Mouse (Mus musculus) G1E-ER4 (cell line): ENCODE data around the gene Hinfp. TPM values are rescaled to one million over a fixed set of nuclear protein-coding genes. Genes with fewer than 3 reads are reported as not detected.

Experiments used
- GATA1 ChIP-seq: IDR thresholded peaks from one replicate; pipeline ENCODE4 v1.8.0; 2012; ENCODE audit warnings: low read length, inconsistent platforms
- polyA plus RNA-seq: library from polyadenylated mRNA; stranded (reverse); fragments of >175 nt; gene quantifications from 2 replicates; pipeline ENCODE4 v1.2.3, GENCODE M21; 2012

Gene Hinfp
- polyA plus RNA-seq, 1 experiment = 3.5 TPM

GRCm38 (mm10) chr9:44319105-44319886 lies 13.8 kb upstream of the Hinfp start:
- TF ChIP-seq GATA1 = no peak

DNA sequence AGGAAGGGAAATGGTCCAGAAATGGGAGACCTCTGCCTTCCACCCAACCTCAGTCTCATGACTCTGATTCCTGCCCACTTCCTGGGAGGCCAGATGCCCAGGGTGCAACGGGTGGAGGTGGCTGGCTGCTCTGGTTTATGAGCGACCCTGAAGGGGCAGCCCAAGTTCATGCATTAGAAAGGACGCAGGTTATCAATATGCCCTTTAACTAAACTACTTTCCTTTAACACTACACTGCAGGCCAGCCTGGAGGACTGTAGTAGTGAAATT lies 13.3 kb upstream of the Hinfp start:
- no peak for TF ChIP-seq GATA1

GRCm38 (mm10) chr9:44318076-44318825 lies 12.8 kb upstream of the Hinfp start:
- TF ChIP-seq GATA1 = no peak

- no peak for TF ChIP-seq GATA1
These were observed 12.0 kb upstream of the Hinfp start for GRCm38 (mm10) chr9:44317452-44317851.

GRCm38 (mm10) chr9:44314910-44315309 lies 9.4 kb upstream of the Hinfp start:
- TF ChIP-seq GATA1 = no peak

GRCm38 (mm10) chr9:44314257-44314547 lies 8.7 kb upstream of the Hinfp start:
- TF ChIP-seq GATA1 = no peak

- no peak for TF ChIP-seq GATA1
These were observed 8.2 kb upstream of the Hinfp start for GRCm38 (mm10) chr9:44313476-44314256.

GRCm38 (mm10) chr9:44311136-44312134 lies 6.0 kb upstream of the Hinfp start:
- no peak for TF ChIP-seq GATA1

DNA sequence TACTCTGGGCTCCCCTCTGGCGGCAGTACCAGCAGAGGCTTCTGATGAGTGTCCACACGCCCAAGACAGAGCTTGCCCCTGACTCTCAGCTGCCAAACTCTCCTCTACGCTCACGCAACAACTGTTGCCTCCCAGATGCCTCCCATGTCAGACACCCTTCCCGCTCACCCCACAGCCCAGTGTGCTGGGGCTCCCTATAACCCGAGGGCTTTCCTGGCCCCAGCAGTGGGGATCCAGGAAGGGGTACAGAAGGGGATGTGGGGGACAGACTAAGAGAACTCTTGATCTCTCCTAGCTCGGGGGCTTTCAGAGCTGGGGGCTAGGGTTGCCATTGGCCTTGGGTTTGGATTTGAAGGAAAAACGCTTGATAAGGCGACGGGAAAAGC lies 5.3 kb upstream of the Hinfp start:
- no peak for TF ChIP-seq GATA1

- no peak for TF ChIP-seq GATA1
These were observed 4.3 kb upstream of the Hinfp start for GRCm38 (mm10) chr9:44309756-44310155.

GRCm38 (mm10) chr9:44307248-44307647 lies 1.8 kb upstream of the Hinfp start:
- no peak for TF ChIP-seq GATA1

GRCm38 (mm10) chr9:44306532-44306931 lies 1.1 kb upstream of the Hinfp start:
- no peak for TF ChIP-seq GATA1

- no peak for TF ChIP-seq GATA1
These were observed 13.0 kb downstream of the Hinfp start for GRCm38 (mm10) chr9:44292490-44292889.

DNA sequence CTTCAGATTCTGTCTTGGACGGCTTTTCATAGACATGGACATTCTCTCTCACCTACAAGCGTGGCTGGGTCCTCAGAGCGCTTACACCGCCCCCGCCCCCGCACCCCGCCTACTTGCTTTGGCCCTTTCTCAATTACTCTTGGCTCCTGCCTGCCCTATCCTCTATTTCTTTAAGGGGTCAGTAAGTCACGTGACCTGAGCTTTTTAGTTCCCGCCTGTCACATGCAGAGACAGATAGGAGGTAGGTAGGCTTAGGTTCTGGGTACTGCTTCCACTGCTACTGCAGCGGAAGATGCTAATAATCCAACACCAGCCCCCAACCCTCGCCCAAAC lies 16.5 kb downstream of the Hinfp start:
- TF ChIP-seq GATA1 = no peak

DNA sequence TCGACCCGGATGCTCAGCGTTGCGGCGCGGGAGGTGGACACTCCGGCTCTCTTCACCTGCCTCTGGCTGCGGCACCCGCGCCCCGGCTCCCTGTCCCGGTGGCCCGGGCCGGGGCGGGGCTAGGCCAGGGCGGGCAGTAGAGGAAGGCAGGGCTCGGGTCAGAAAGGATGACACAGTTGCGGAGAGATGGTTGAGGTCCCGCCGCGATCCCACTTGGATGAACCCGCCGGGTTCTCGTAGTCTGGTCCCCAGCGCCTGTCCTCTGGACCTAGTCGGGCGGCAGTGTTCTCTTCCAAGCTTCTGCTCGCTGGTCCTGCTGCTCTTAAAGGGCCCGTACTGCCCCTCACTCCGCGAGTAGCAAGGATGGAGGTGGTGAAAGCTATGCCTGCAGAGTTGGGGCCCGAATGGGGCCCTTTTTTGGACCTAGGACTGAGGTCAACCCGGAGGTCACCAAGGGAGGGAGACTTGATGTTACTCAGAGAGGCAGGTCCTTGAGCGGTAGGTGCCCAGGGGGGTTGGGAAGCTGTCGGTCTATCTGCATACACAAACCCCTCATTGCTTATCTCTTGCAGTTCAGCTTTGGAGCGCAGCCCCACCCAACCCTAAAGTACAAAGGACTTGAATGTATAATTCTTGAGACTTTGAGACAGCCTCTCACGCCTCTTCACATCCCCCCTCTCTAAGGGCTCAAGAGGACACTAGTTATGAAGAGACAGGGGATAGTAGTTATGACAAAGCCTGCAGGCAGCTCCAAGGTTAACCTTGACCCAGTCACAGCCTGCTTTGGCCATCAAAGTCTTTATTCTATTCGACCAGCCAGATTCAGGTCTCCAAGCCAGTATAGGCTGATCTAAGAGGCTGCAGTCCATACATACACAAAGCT lies 17.2 kb downstream of the Hinfp start, which contains the start of gene Abcg4:
Abcg4 (minus strand) TSS at position 540 of the 883 bp plus-strand sequence.
- peak; percentile 20 for TF ChIP-seq GATA1
